Mouse (Mus musculus): ENCODE measurements around the gene Ranbp3l. TPM values are rescaled to one million over a fixed set of nuclear protein-coding genes. Genes with fewer than 3 reads are reported as not detected.

Ranbp3l gene
- polyA plus RNA-seq, 1 experiment from 2014 or later, result not detected

GRCm38 (mm10) chr15:9075608-9076200 lies 108.0 kb downstream of the Ranbp3l start:
- Histone ChIP-seq H3K4me3 (ENCODE audit: inconsistent target) (no peak overlapping the region), H3K36me3 (ENCODE audit: inconsistent target) (no peaks in the 10 kb centered on the region), H3K27ac (no peak overlapping the region), H3K79me2 (ENCODE audit: inconsistent target) (peaks cover 90% of the 10 kb centered on the region)
- 76% methylated on average over 14 of the region's 14 CpGs for WGBS (ENCODE audit: missing documents)

- Histone ChIP-seq H3K27ac (no peak overlapping the region), H3K4me3 (ENCODE audit: inconsistent target) (no peak overlapping the region)
- WGBS (ENCODE audit: missing documents), result 81% methylated on average over 12 of the region's 12 CpGs
These were observed 110.9 kb downstream of the Ranbp3l start for GRCm38 (mm10) chr15:9078481-9079300.

GRCm38 (mm10) chr15:9079626-9080025 lies 111.9 kb downstream of the Ranbp3l start:
- H3K27ac ChIP-seq, result no peak overlapping the region
- H3K79me2 ChIP-seq (ENCODE audit: inconsistent target), result peaks cover 81% of the 10 kb centered on the region
- no peaks in the 10 kb centered on the region for H3K36me3 ChIP-seq (ENCODE audit: inconsistent target)
- 69% methylated on average over 5 of the region's 5 CpGs for WGBS (ENCODE audit: missing documents)
- H3K4me3 ChIP-seq (ENCODE audit: inconsistent target), result no peak overlapping the region

More at GRCm38 (mm10) chr15:9078481-9079300, 110.9 kb downstream of the Ranbp3l start:
- Histone ChIP-seq H3K79me2 (ENCODE audit: inconsistent target) (peaks cover 90% of the 10 kb centered on the region), H3K36me3 (ENCODE audit: inconsistent target) (no peaks in the 10 kb centered on the region)

GRCm38 (mm10) chr15:9080206-9080605 lies 112.5 kb downstream of the Ranbp3l start:
- H3K27ac ChIP-seq, result no peak overlapping the region
- no peaks in the 10 kb centered on the region for H3K36me3 ChIP-seq (ENCODE audit: inconsistent target)
- peaks cover 76% of the 10 kb centered on the region for H3K79me2 ChIP-seq (ENCODE audit: inconsistent target)
- 49% methylated on average over 4 of the region's 4 CpGs for WGBS (ENCODE audit: missing documents)
- no peak overlapping the region for H3K4me3 ChIP-seq (ENCODE audit: inconsistent target)

- H3K79me2 ChIP-seq (ENCODE audit: inconsistent target), result peaks cover 65% of the 10 kb centered on the region
- no peak overlapping the region for H3K4me3 ChIP-seq (ENCODE audit: inconsistent target)
- H3K27ac ChIP-seq, result no peak overlapping the region
- no peaks in the 10 kb centered on the region for H3K36me3 ChIP-seq (ENCODE audit: inconsistent target)
- 94% methylated on average over 3 of the region's 3 CpGs for WGBS (ENCODE audit: missing documents)
These were observed 113.5 kb downstream of the Ranbp3l start for GRCm38 (mm10) chr15:9081294-9081693.

GRCm38 (mm10) chr15:9082753-9083152 lies 115.0 kb downstream of the Ranbp3l start:
- H3K4me3 ChIP-seq (ENCODE audit: inconsistent target), result no peak overlapping the region
- peaks cover 51% of the 10 kb centered on the region for H3K79me2 ChIP-seq (ENCODE audit: inconsistent target)
- H3K36me3 ChIP-seq (ENCODE audit: inconsistent target), result no peaks in the 10 kb centered on the region
- WGBS (ENCODE audit: missing documents), result 98% methylated on average over 9 of the region's 9 CpGs
- H3K27ac ChIP-seq, result no peak overlapping the region

GRCm38 (mm10) chr15:9086813-9087212 lies 119.1 kb downstream of the Ranbp3l start:
- Histone ChIP-seq H3K27ac (no peak overlapping the region), H3K79me2 (ENCODE audit: inconsistent target) (peaks cover 11% of the 10 kb centered on the region; the same call in 1 of the 2 replicates), H3K4me3 (ENCODE audit: inconsistent target) (no peak overlapping the region), H3K36me3 (ENCODE audit: inconsistent target) (no peaks in the 10 kb centered on the region)
- WGBS (ENCODE audit: missing documents), result 71% methylated on average over 11 of the region's 11 CpGs

GRCm38 (mm10) chr15:9087421-9087820 lies 119.7 kb downstream of the Ranbp3l start:
- no peaks in the 10 kb centered on the region for H3K36me3 ChIP-seq (ENCODE audit: inconsistent target)
- H3K79me2 ChIP-seq (ENCODE audit: inconsistent target), result peaks cover 6% of the 10 kb centered on the region; the same call in 1 of the 2 replicates
- WGBS (ENCODE audit: missing documents), result 88% methylated on average over 5 of the region's 5 CpGs
- no peak overlapping the region for H3K27ac ChIP-seq
- no peak overlapping the region for H3K4me3 ChIP-seq (ENCODE audit: inconsistent target)

GRCm38 (mm10) chr15:9087895-9088682 lies 120.3 kb downstream of the Ranbp3l start:
- Histone ChIP-seq H3K27ac (no peak overlapping the region), H3K36me3 (ENCODE audit: inconsistent target) (peaks cover 6% of the 10 kb centered on the region; the same call in 1 of the 2 replicates), H3K4me3 (ENCODE audit: inconsistent target) (no peak overlapping the region), H3K79me2 (ENCODE audit: inconsistent target) (no peaks in the 10 kb centered on the region)
- WGBS (ENCODE audit: missing documents), result 96% methylated on average over 17 of the region's 17 CpGs

GRCm38 (mm10) chr15:9088683-9089072 lies 120.9 kb downstream of the Ranbp3l start:
- no peak overlapping the region for H3K4me3 ChIP-seq (ENCODE audit: inconsistent target)
- WGBS (ENCODE audit: missing documents), result 98% methylated on average over 6 of the region's 8 CpGs
- H3K36me3 ChIP-seq (ENCODE audit: inconsistent target), result peaks cover 11% of the 10 kb centered on the region

GRCm38 (mm10) chr15:9089136-9089720 lies 121.5 kb downstream of the Ranbp3l start:
- WGBS (ENCODE audit: missing documents), result 89% methylated on average over 2 of the region's 2 CpGs
- H3K4me3 ChIP-seq (ENCODE audit: inconsistent target), result no peak overlapping the region
- no peaks in the 10 kb centered on the region for H3K79me2 ChIP-seq (ENCODE audit: inconsistent target)
- H3K27ac ChIP-seq, result no peak overlapping the region
- H3K36me3 ChIP-seq (ENCODE audit: inconsistent target), result peaks cover 13% of the 10 kb centered on the region

More at GRCm38 (mm10) chr15:9088683-9089072, 120.9 kb downstream of the Ranbp3l start:
- H3K27ac ChIP-seq, result no peak overlapping the region
- no peaks in the 10 kb centered on the region for H3K79me2 ChIP-seq (ENCODE audit: inconsistent target)

GRCm38 (mm10) chr15:9090662-9091061 lies 122.9 kb downstream of the Ranbp3l start:
- 96% methylated on average over 5 of the region's 5 CpGs for WGBS (ENCODE audit: missing documents)
- Histone ChIP-seq H3K4me3 (ENCODE audit: inconsistent target) (no peak overlapping the region), H3K36me3 (ENCODE audit: inconsistent target) (peaks cover 13% of the 10 kb centered on the region), H3K79me2 (ENCODE audit: inconsistent target) (no peaks in the 10 kb centered on the region), H3K27ac (no peak overlapping the region)

GRCm38 (mm10) chr15:9093598-9094365 lies 126.0 kb downstream of the Ranbp3l start:
- WGBS (ENCODE audit: missing documents), result 90% methylated on average over 11 of the region's 11 CpGs
- Histone ChIP-seq H3K79me2 (ENCODE audit: inconsistent target) (no peaks in the 10 kb centered on the region), H3K27ac (no peak overlapping the region), H3K36me3 (ENCODE audit: inconsistent target) (peaks cover 19% of the 10 kb centered on the region), H3K4me3 (ENCODE audit: inconsistent target) (no peak overlapping the region)

GRCm38 (mm10) chr15:9094366-9094750 lies 126.6 kb downstream of the Ranbp3l start:
- Histone ChIP-seq H3K27ac (no peak overlapping the region), H3K36me3 (ENCODE audit: inconsistent target) (peaks cover 19% of the 10 kb centered on the region), H3K79me2 (ENCODE audit: inconsistent target) (no peaks in the 10 kb centered on the region), H3K4me3 (ENCODE audit: inconsistent target) (no peak overlapping the region)
- WGBS (ENCODE audit: missing documents), result 93% methylated on average over 13 of the region's 13 CpGs

Data from macrophage (primary cell).